Mouse (Mus musculus) naive thymus-derived CD4-positive, alpha-beta T cell, adult 2 months (primary cell): Measurements from ENCODE around the gene 4430402I18Rik.
"Not testable (repeated sequence)": the region's sequence is repeated elsewhere in the genome, so short reads cannot be mapped to it uniquely, and the experiment has no call there.

Experiments
- DNase-seq: peaks from one replicate; pipeline ENCODE4 v3.0.0-alpha.2; 2011; ENCODE audit warnings: low read depth

The 4430402I18Rik gene

GRCm38 (mm10) chr19:28967652-28968051 is at the start of gene 4430402I18Rik:
Gene 4430402I18Rik, minus strand, starts transcription at chr19:28967800.
- no peak for DNase-seq

GRCm38 (mm10) chr19:29016786-29017185 is 49.2 kb upstream of the 4430402I18Rik start:
- DNase-seq = no peak

GRCm38 (mm10) chr19:29016204-29016765 is 48.7 kb upstream of the 4430402I18Rik start:
- DNase-seq = no peak

GRCm38 (mm10) chr19:29015410-29016203 is 48.0 kb upstream of the 4430402I18Rik start:
- DNase-seq = no peak

GRCm38 (mm10) chr19:29014466-29015055 is 47.0 kb upstream of the 4430402I18Rik start:
- DNase-seq = no peak

GRCm38 (mm10) chr19:29011355-29011990 is 43.9 kb upstream of the 4430402I18Rik start:
- DNase-seq = no peak

- no peak for DNase-seq
These were observed 41.4 kb upstream of the 4430402I18Rik start for GRCm38 (mm10) chr19:29009046-29009445.

- DNase-seq = no peak
These were observed 40.6 kb upstream of the 4430402I18Rik start for GRCm38 (mm10) chr19:29008069-29008706.

GRCm38 (mm10) chr19:29000321-29000720 is 32.7 kb upstream of the 4430402I18Rik start:
- DNase-seq = not testable (repeated sequence)

- no peak for DNase-seq
These were observed 30.5 kb upstream of the 4430402I18Rik start for GRCm38 (mm10) chr19:28997976-28998630.

GRCm38 (mm10) chr19:28995366-28995765 is 27.8 kb upstream of the 4430402I18Rik start:
- no peak for DNase-seq

GRCm38 (mm10) chr19:28994870-28995269 is 27.3 kb upstream of the 4430402I18Rik start:
- no peak for DNase-seq

- no peak for DNase-seq
These were observed 23.8 kb upstream of the 4430402I18Rik start for GRCm38 (mm10) chr19:28991391-28991790.

- peak; percentile 71 for DNase-seq
These were observed 23.1 kb upstream of the 4430402I18Rik start for GRCm38 (mm10) chr19:28990590-28991221.

- peak; percentile 92 for DNase-seq
These were observed 22.6 kb upstream of the 4430402I18Rik start, which contains the start of gene Cdc37l1 for GRCm38 (mm10) chr19:28990194-28990589. Gene Cdc37l1, plus strand, starts transcription at chr19:28990352.

- no peak for DNase-seq
These were observed 21.9 kb upstream of the 4430402I18Rik start for GRCm38 (mm10) chr19:28989515-28989914.

GRCm38 (mm10) chr19:28982617-28983016 is 15.0 kb upstream of the 4430402I18Rik start:
- no peak for DNase-seq

- peak; percentile 79 for DNase-seq
These were observed 7.4 kb upstream of the 4430402I18Rik start for GRCm38 (mm10) chr19:28974862-28975611.

GRCm38 (mm10) chr19:28970251-28970650 is 2.7 kb upstream of the 4430402I18Rik start:
- no peak for DNase-seq

GRCm38 (mm10) chr19:28969231-28969630 is 1.6 kb upstream of the 4430402I18Rik start:
- DNase-seq = no peak
